Comparison of ENCODE assay signal across 8 mouse cellular contexts in the genomic region with DNA sequence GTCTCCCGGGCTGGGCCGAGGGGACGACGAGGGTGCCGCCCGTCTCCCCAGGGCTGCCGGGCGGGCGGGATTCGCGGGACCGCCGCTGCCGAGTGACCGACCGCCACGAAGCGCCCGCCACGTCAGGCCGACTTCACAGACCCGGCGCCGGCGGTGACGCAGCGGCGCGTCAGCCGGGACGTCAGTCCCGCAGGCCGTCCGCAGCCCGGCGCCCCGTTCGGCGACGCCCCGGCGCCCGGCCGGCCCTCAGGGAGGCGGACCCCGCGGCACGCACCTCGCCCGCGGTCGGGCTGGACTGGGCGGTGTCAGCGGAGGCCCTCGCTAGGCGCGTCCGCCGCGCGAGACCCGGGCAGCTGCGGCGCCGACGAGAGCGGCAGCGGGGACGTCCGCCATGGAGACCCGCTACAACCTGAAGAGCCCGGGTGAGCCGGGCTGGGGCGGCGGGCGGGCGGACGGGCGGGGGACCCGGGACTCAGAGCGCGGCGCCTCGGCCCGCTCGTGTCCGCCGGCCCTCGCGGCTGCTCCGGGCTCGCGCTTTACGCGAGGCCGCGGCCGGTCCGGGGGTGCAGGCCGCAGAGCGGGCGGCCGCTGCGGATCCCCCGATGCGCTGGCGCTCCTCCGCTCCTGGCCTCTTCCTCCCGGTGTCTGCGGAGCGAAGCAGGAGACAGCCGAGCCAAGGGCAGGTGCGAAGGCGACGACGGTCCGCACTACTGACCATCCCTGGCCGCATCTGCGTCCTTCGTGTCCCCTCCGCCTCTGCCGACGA. TPM values are rescaled to one million over a fixed set of nuclear protein-coding genes. Genes with fewer than 3 reads are reported as not detected.
DNase-seq lines count a peak whose midpoint lies in the region; ATAC-seq lines count a peak whose summit lies in the region.

A gene (plus strand): TSS at position 222 of the 766 bp plus-strand sequence.

- under 1% methylated on average over 85 of the region's 123 CpGs for WGBS in hindbrain, embryonic 13.5 days

- peaks cover 33% of the 10 kb centered on the region for H3K4me1 ChIP-seq in hindbrain, embryonic 13.5 days (replicated peaks)

- ATAC-seq in hindbrain, embryonic 13.5 days (ENCODE audit: low FRiP score), result peak; percentile 96

- H3K4me2 ChIP-seq in hindbrain, embryonic 13.5 days, result peak within 1 kb of the TSS; percentile 76

- H3K36me3 ChIP-seq in hindbrain, embryonic 13.5 days, result peaks cover 31% of the 10 kb centered on the region

- H3K4me3 ChIP-seq in hindbrain, embryonic 13.5 days, result peak within 1 kb of the TSS; percentile 84

- peak within 1 kb of the TSS; percentile 99 for H3K27ac ChIP-seq in hindbrain, embryonic 13.5 days

- H3K9me3 ChIP-seq in hindbrain, embryonic 13.5 days, result no peaks in the 10 kb centered on the region

- no peaks in the 10 kb centered on the region for H3K27me3 ChIP-seq in hindbrain, embryonic 13.5 days

- DNase-seq in NIH3T3 (ENCODE audit: low read depth), result peak; percentile 94
- DNase-seq in cerebellum, postnatal 10 days, result peak; percentile 91 to 92
- peak; percentile 75 to 79 for DNase-seq in frontal cortex, postnatal 14 days (ENCODE audit: low spot score in 2 of 2)
- peak; percentile 69 to 86 for DNase-seq in layer of hippocampus, postnatal 25 days (ENCODE audit: extremely low spot score in 1 of 2, low spot score in 1 of 2)
- DNase-seq in lung, postnatal 25 days (ENCODE audit: low spot score), result peak; percentile 91
- peak; percentile 88 for DNase-seq in retina, embryonic 14.5 days (ENCODE audit: low spot score)
- DNase-seq in thymus, postnatal 4 days, result peak; percentile 83

- H3K9ac ChIP-seq in hindbrain, embryonic 13.5 days, result peak within 1 kb of the TSS; percentile 97

RNA-seq across cellular contexts. Expression of the gene that starts here (rescaled TPM):
- polyA plus RNA-seq in hindbrain, embryonic 13.5 days (2015; fragmentation: Nextera tagmentation; extraction: Ambion mirVana), result 56.2 and 60.5 TPM in 2 replicates
- 100 to 1,000 TPM in 1 of 2 experiments, 10 to 100 TPM in 1; 97.2 to 101 TPM for total RNA-seq in layer of hippocampus, postnatal 25 days (2021)

Comparison
In these comparisons a context has a peak if more than half of its experiments do, and no peak if none do; other contexts are left out.
1. Peak in every context shown above with its lines: DNase-seq, ATAC-seq, H3K4me3 ChIP-seq and H3K27ac ChIP-seq.